Mouse (Mus musculus) MEL (cell line): ENCODE results near the gene Eif4ebp2. TPM values are rescaled to one million over a fixed set of nuclear protein-coding genes. Genes with fewer than 3 reads are reported as not detected.
A peak's percentile ranks its signal among the peaks of the same experiment; 100 is the strongest.

Experiments used
- DNase-seq: peaks from one replicate; pipeline ENCODE4 v3.0.0; 2011; ENCODE audit warnings: low read depth, low spot score
- H3K27ac ChIP-seq: 2 replicates; pipeline ENCODE4 v1.5.1; 2012; ENCODE audit warnings: low read depth, mild to moderate bottlenecking, control low read depth, low read length, moderate library complexity; ENCODE audit not compliant: control insufficient read depth
- H3K27me3 ChIP-seq, 2 experiments: fragments of 150-350 bp in 1 of 2; sonication (generic) in 1 of 2; 2 replicates each; pipeline ENCODE4 v1.6.1; 2012; ENCODE audit warnings: low read length in 2 of 2, mild to moderate bottlenecking in 2 of 2, improper control_type of control experiment in 1 of 2, moderate library complexity in 1 of 2; ENCODE audit not compliant: insufficient read depth in 2 of 2, control insufficient read depth in 1 of 2
- H3K36me3 ChIP-seq, 2 experiments: 2 replicates each; pipeline ENCODE4 v1.6.1; 2012 to 2014; ENCODE audit warnings: low read length in 2 of 2, improper control_type of control experiment in 1 of 2, inconsistent platforms in 1 of 2, mild to moderate bottlenecking in 1 of 2; ENCODE audit not compliant: insufficient read depth in 2 of 2, control insufficient read depth in 1 of 2
- H3K4me1 ChIP-seq, 2 experiments: fragments of 150-350 bp in 1 of 2; sonication (generic) in 1 of 2; 2 replicates each; pipeline ENCODE4 v1.6.1; 2012; ENCODE audit warnings: low read length in 2 of 2, improper control_type of control experiment in 1 of 2, mild to moderate bottlenecking in 1 of 2; ENCODE audit not compliant: insufficient read depth in 2 of 2, control insufficient read depth in 1 of 2
- H3K4me3 ChIP-seq, 2 experiments: fragments of 150-350 bp in 1 of 2; sonication (generic) in 1 of 2; 2 replicates each; pipeline ENCODE4 v1.5.1; 2012; ENCODE audit warnings: low read depth in 2 of 2, low read length in 2 of 2, mild to moderate bottlenecking in 2 of 2, moderate library complexity in 2 of 2, control low read depth in 1 of 2, improper control_type of control experiment in 1 of 2; ENCODE audit not compliant: control insufficient read depth in 1 of 2, insufficient read depth in 1 of 2
- H3K79me2 ChIP-seq: 2 replicates; pipeline ENCODE4 v1.6.1; 2012; ENCODE audit warnings: mild to moderate bottlenecking, low read length, moderate library complexity; ENCODE audit not compliant: control insufficient read depth, poor library complexity, insufficient read depth
- H3K9ac ChIP-seq: 2 replicates; pipeline ENCODE4 v1.6.1; 2012; ENCODE audit warnings: low read depth, mild to moderate bottlenecking, control low read depth, low read length, moderate library complexity; ENCODE audit not compliant: control insufficient read depth, poor library complexity, severe bottlenecking
- H3K9me3 ChIP-seq: fragments of 150-350 bp; sonication (generic); replicated peaks from 2 replicates; pipeline ENCODE4 v1.6.1; 2012; ENCODE audit warnings: mild to moderate bottlenecking, low read length, improper control_type of control experiment, moderate library complexity; ENCODE audit not compliant: insufficient read depth
- BHLHE40 ChIP-seq: IDR thresholded peaks from 2 replicates; pipeline ENCODE4 v1.6.1; 2012; ENCODE audit warnings: low read depth, mild to moderate bottlenecking, inconsistent platforms, low read length, improper control_type of control experiment, borderline replicate concordance
- CHD1 ChIP-seq: IDR thresholded peaks from 2 replicates; pipeline ENCODE4 v1.6.1; 2012; ENCODE audit warnings: low read depth, mild to moderate bottlenecking, inconsistent platforms, low read length, improper control_type of control experiment
- CHD2 ChIP-seq: IDR thresholded peaks from 2 replicates; pipeline ENCODE4 v1.6.1; 2011; ENCODE audit warnings: low read length, improper control_type of control experiment
- CTCF ChIP-seq, 3 experiments: IDR thresholded peaks in 2 of 3; conservative IDR thresholded peaks in 1 of 3; 2 replicates each; pipeline ENCODE4 v1.5.1; 2011 to 2012; ENCODE audit warnings: low read length in 3 of 3, low read depth in 2 of 3, mild to moderate bottlenecking in 2 of 3, improper control_type of control experiment in 1 of 3, inconsistent platforms in 1 of 3, mixed read lengths in 1 of 3, moderate library complexity in 1 of 3; ENCODE audit not compliant: control insufficient read depth in 1 of 3, insufficient read depth in 1 of 3, poor library complexity in 1 of 3, severe bottlenecking in 1 of 3
- E2F4 ChIP-seq: IDR thresholded peaks from 2 replicates; pipeline ENCODE4 v1.6.1; 2011; ENCODE audit warnings: low read depth, low read length, improper control_type of control experiment, borderline replicate concordance
- ELF1 ChIP-seq: IDR thresholded peaks from 2 replicates; pipeline ENCODE4 v1.6.1; 2014; ENCODE audit warnings: low read depth, mild to moderate bottlenecking, inconsistent platforms, low read length, improper control_type of control experiment, moderate library complexity
- EP300 ChIP-seq, 2 experiments: IDR thresholded peaks; 2 replicates each; pipeline ENCODE4 v1.6.1; 2011; ENCODE audit warnings: improper control_type of control experiment in 2 of 2, low read length in 2 of 2, low read depth in 1 of 2, mild to moderate bottlenecking in 1 of 2
- ETS1 ChIP-seq: IDR thresholded peaks from 2 replicates; pipeline ENCODE4 v1.6.1; 2012; ENCODE audit warnings: low read depth, mild to moderate bottlenecking, inconsistent platforms, low read length, improper control_type of control experiment, moderate library complexity
- GATA1 ChIP-seq: IDR thresholded peaks from 2 replicates; pipeline ENCODE4 v1.6.1; 2011; ENCODE audit warnings: low read depth, low read length, improper control_type of control experiment
- HCFC1 ChIP-seq: IDR thresholded peaks from 2 replicates; pipeline ENCODE4 v1.6.1; 2012; ENCODE audit warnings: low read depth, mild to moderate bottlenecking, inconsistent platforms, low read length, improper control_type of control experiment, moderate library complexity
- KAT2A ChIP-seq: conservative IDR thresholded peaks from 2 replicates; pipeline ENCODE4 v1.6.1; 2012; ENCODE audit warnings: low read depth, low read length, improper control_type of control experiment, inconsistent platforms
- MAFK ChIP-seq: IDR thresholded peaks from 2 replicates; pipeline ENCODE4 v1.6.1; 2011; ENCODE audit warnings: low read depth, mild to moderate bottlenecking, low read length, improper control_type of control experiment, borderline replicate concordance
- MAX ChIP-seq: IDR thresholded peaks from 2 replicates; pipeline ENCODE4 v1.6.1; 2011; ENCODE audit warnings: low read length, improper control_type of control experiment
- MAZ ChIP-seq: IDR thresholded peaks from 2 replicates; pipeline ENCODE4 v1.6.1; 2012; ENCODE audit warnings: low read depth, mild to moderate bottlenecking, inconsistent platforms, low read length, improper control_type of control experiment
- MEF2A ChIP-seq: IDR thresholded peaks from 2 replicates; pipeline ENCODE4 v1.6.1; 2014; ENCODE audit warnings: low read depth, mild to moderate bottlenecking, inconsistent platforms, low read length, improper control_type of control experiment; ENCODE audit not compliant: poor library complexity, insufficient replicate concordance, severe bottlenecking; ENCODE audit errors: extremely low read depth
- MXI1 ChIP-seq: IDR thresholded peaks from 2 replicates; pipeline ENCODE4 v1.6.1; 2011; ENCODE audit warnings: mild to moderate bottlenecking, low read depth, low read length, improper control_type of control experiment
- NELFE ChIP-seq: IDR thresholded peaks from 2 replicates; pipeline ENCODE4 v1.6.1; 2011; ENCODE audit warnings: low read depth, low read length, improper control_type of control experiment
- POLR2AphosphoS2 ChIP-seq: IDR thresholded peaks from 2 replicates; pipeline ENCODE4 v1.6.1; 2011; ENCODE audit warnings: low read length, improper control_type of control experiment
- POLR2AphosphoS5 ChIP-seq: IDR thresholded peaks from 2 replicates; pipeline ENCODE4 v1.6.1; 2012; ENCODE audit warnings: low read depth, borderline replicate concordance, mild to moderate bottlenecking, inconsistent platforms, low read length, moderate library complexity, mixed read lengths
- SIN3A ChIP-seq: IDR thresholded peaks from 2 replicates; pipeline ENCODE4 v1.6.1; 2012; ENCODE audit warnings: low read length, improper control_type of control experiment, inconsistent platforms
- SMC3 ChIP-seq: IDR thresholded peaks from 2 replicates; pipeline ENCODE4 v1.6.1; 2011; ENCODE audit warnings: low read depth, low read length, improper control_type of control experiment
- TAL1 ChIP-seq: IDR thresholded peaks from 2 replicates; pipeline ENCODE4 v1.6.1; 2012; ENCODE audit warnings: mild to moderate bottlenecking, inconsistent platforms, low read length, moderate library complexity, mixed read lengths
- UBTF ChIP-seq: IDR thresholded peaks from 2 replicates; pipeline ENCODE4 v1.6.1; 2012; ENCODE audit warnings: low read depth, mild to moderate bottlenecking, inconsistent platforms, low read length, improper control_type of control experiment, moderate library complexity, borderline replicate concordance; ENCODE audit not compliant: insufficient read depth
- USF1 ChIP-seq: IDR thresholded peaks from 2 replicates; pipeline ENCODE4 v1.6.1; 2014; ENCODE audit warnings: low read depth, mild to moderate bottlenecking, inconsistent platforms, low read length, improper control_type of control experiment, moderate library complexity
- ZC3H11A ChIP-seq: IDR thresholded peaks from 2 replicates; pipeline ENCODE4 v1.6.1; 2012; ENCODE audit warnings: low read depth, mild to moderate bottlenecking, inconsistent platforms, low read length, improper control_type of control experiment
- ZKSCAN1 ChIP-seq: IDR thresholded peaks from 2 replicates; pipeline ENCODE4 v1.6.1; 2012; ENCODE audit warnings: low read depth, mild to moderate bottlenecking, inconsistent platforms, low read length, improper control_type of control experiment, moderate library complexity
- ZMIZ1 ChIP-seq: IDR thresholded peaks from 2 replicates; pipeline ENCODE4 v1.6.1; 2012; ENCODE audit warnings: low read depth, mild to moderate bottlenecking, inconsistent platforms, low read length, improper control_type of control experiment, moderate library complexity
- ZNF384 ChIP-seq: IDR thresholded peaks from 2 replicates; pipeline ENCODE4 v1.6.1; 2012; ENCODE audit warnings: low read depth, mild to moderate bottlenecking, inconsistent platforms, low read length, improper control_type of control experiment
- polyA plus RNA-seq, 2 experiments: library from polyadenylated mRNA; stranded (reverse) in 1 of 2; unstranded in 1 of 2; fragments of >175 nt in 1 of 2; fragments of >200 nt in 1 of 2; gene quantifications; 2 replicates each; pipeline versions ENCODE4 v1.2.1 to v1.2.4; 2012; ENCODE audit warnings: low replicate concordance in 2 of 2, low read depth in 1 of 2; ENCODE audit not compliant: insufficient read length in 2 of 2, insufficient read depth in 1 of 2, missing spikeins in 1 of 2
- total RNA-seq: library from RNA; depleted of rRNA; stranded (reverse); fragments of 300-350 nt; gene quantifications from 2 replicates; pipeline ENCODE4 v1.2.3, GENCODE M21; 2012

Eif4ebp2 gene
- total and polyA plus RNA-seq, 3 experiments: 17.1 to 186 (median 52.9) TPM

- H3K27me3 ChIP-seq: no peaks in the 10 kb centered on the region
- H3K9ac ChIP-seq: no peak overlapping the region
- DNase-seq: peak; percentile 41
- no peak overlapping the region for H3K27ac ChIP-seq
- no peak overlapping the region for H3K4me3 ChIP-seq
- H3K4me1 ChIP-seq: 0 out of 4 replicates have a peak, but pooled peaks cover 0 to 3% of the 10 kb centered on the region in 2 experiments
- no peaks in the 10 kb centered on the region for H3K36me3 ChIP-seq
- H3K9me3 ChIP-seq: no peaks in the 10 kb centered on the region
- no peaks in the 10 kb centered on the region for H3K79me2 ChIP-seq
- TF ChIP-seq CHD1: no peak
- no peak for TF ChIP-seq ZNF384
- no peak for TF ChIP-seq KAT2A
- no peak for TF ChIP-seq CHD2
- TF ChIP-seq ELF1: no peak
- no peak for TF ChIP-seq EP300 (IDR thresholded peaks at IDR 0.05; ENCODE audit: low read depth in 1 of 2, low read length in 2 of 2)
- peak in 2 of 3 experiments; percentile 30 to 36; a peak in 4 of 6 replicates for TF ChIP-seq CTCF (IDR thresholded peaks at IDR 0.05 in 2 of 3, conservative IDR thresholded peaks at IDR 0.05 in 1 of 3; ENCODE audit: control insufficient read depth in 1 of 3, insufficient read depth in 1 of 3, low read depth in 2 of 3, low read length in 3 of 3, poor library complexity in 1 of 3, severe bottlenecking in 1 of 3)
Measured at GRCm38 (mm10) chr10:61415240-61415639, 37.2 kb downstream of the Eif4ebp2 start.

DNA sequence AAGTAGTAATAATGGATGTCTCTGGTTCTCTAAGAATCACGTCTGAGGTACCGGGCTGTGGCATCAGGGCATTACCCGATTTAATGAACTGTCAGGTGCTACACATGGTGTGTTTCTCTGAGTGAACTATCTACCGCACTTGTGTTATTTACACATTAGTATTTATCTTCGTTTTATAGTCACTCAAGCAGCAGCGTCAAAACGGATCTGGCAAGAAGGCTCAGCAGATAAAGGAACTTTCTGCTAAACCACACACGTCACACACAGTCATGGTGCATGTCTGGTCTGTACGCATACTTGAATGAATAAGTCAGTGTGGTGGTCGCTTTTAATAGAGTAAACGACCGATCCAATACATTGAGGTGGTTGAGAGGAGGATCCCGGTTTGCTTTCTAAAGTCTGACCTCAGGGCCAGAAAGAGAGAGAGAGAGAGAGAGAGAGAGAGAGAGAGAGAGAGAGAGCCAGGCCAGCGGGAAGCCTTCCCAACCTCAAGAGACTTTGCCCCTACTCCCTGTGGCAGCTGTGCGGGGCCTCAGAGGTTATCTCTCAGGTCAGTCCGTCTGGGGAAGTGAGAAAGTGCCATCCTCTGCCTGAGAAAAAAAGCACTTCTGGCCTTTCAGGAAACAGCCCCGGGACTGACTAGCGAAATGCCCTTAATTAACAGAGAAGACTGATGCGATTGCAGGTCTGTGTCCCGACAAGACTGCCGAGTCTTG lies 39.4 kb downstream of the Eif4ebp2 start:
- 0 out of 4 replicates have a peak, but pooled peaks cover 0 to 3% of the 10 kb centered on the region in 2 experiments for H3K4me1 ChIP-seq
- H3K9me3 ChIP-seq: no peaks in the 10 kb centered on the region
- DNase-seq: peak; percentile 88
- H3K27ac ChIP-seq: peak overlapping the region; percentile 77
- H3K9ac ChIP-seq: peak overlapping the region; percentile 61
- H3K27me3 ChIP-seq: no peaks in the 10 kb centered on the region
- H3K36me3 ChIP-seq: no peaks in the 10 kb centered on the region
- H3K4me3 ChIP-seq: peak overlapping the region; percentile 43 to 47
- no peaks in the 10 kb centered on the region for H3K79me2 ChIP-seq
- TF ChIP-seq MAX (peak; percentile 71), UBTF (no peak), KAT2A (no peak), POLR2AphosphoS5 (no peak), SIN3A (peak; percentile 85), ZMIZ1 (no peak), ZC3H11A (no peak), POLR2AphosphoS2 (no peak), BHLHE40 (peak; percentile 51; the same call in 1 of the 2 replicates), MAFK (peak; percentile 57; the same call in 1 of the 2 replicates), USF1 (no peak), MAZ (no peak), CHD1 (no peak), E2F4 (no peak), GATA1 (peak; percentile 88), CTCF (IDR thresholded peaks at IDR 0.05 in 2 of 3, conservative IDR thresholded peaks at IDR 0.05 in 1 of 3; ENCODE audit: control insufficient read depth in 1 of 3, insufficient read depth in 1 of 3, low read depth in 2 of 3, low read length in 3 of 3, poor library complexity in 1 of 3, severe bottlenecking in 1 of 3) (no peak), NELFE (no peak), ELF1 (no peak), TAL1 (peak; percentile 84), HCFC1 (peak; percentile 42; the same call in 1 of the 2 replicates), ZNF384 (no peak; the same call in 1 of the 2 replicates), ETS1 (peak; percentile 86), ZKSCAN1 (no peak), MEF2A (no peak), SMC3 (peak; percentile 14; the same call in 1 of the 2 replicates), MXI1 (peak; percentile 84)
